Mouse (Mus musculus) ES-E14 (cell line): Measurements from ENCODE around the gene Jmy. TPM values are rescaled to one million over a fixed set of nuclear protein-coding genes. Genes with fewer than 3 reads are reported as not detected.

ENCODE experiments used
- DNase-seq: peaks from one replicate; pipeline ENCODE4 v3.0.0-alpha.2; 2013; ENCODE audit warnings: low read depth, low spot score
- H3K27ac ChIP-seq: 2 replicates; pipeline ENCODE4 v1.5.1; 2012; ENCODE audit warnings: low read depth, mild to moderate bottlenecking, low read length, moderate library complexity, mixed read lengths; ENCODE audit not compliant: poor library complexity, insufficient read depth, severe bottlenecking
- H3K36me3 ChIP-seq: 2 replicates; pipeline ENCODE4 v1.6.1; 2012; ENCODE audit warnings: mild to moderate bottlenecking, low read length, moderate library complexity, mixed read lengths; ENCODE audit not compliant: control insufficient read depth, poor library complexity, insufficient read depth, severe bottlenecking
- H3K4me1 ChIP-seq, 2 experiments: fragments of 150-350 bp in 1 of 2; sonication (generic) in 1 of 2; 2 replicates each; pipeline ENCODE4 v1.6.1; 2012; ENCODE audit warnings: low read length in 2 of 2, mild to moderate bottlenecking in 1 of 2, mixed read lengths in 1 of 2; ENCODE audit not compliant: control insufficient read depth in 2 of 2, insufficient read depth in 2 of 2, poor library complexity in 1 of 2
- H3K4me3 ChIP-seq, 2 experiments: fragments of 150-350 bp in 1 of 2; sonication (generic) in 1 of 2; 2 replicates each; pipeline ENCODE4 v1.5.1; 2012; ENCODE audit warnings: low read length in 2 of 2, low read depth in 1 of 2, mild to moderate bottlenecking in 1 of 2, mixed read lengths in 1 of 2; ENCODE audit not compliant: insufficient read depth in 1 of 2, poor library complexity in 1 of 2, severe bottlenecking in 1 of 2
- H3K9ac ChIP-seq: 2 replicates; pipeline ENCODE4 v1.6.1; 2012; ENCODE audit warnings: low read depth, mild to moderate bottlenecking, low read length, mixed read lengths; ENCODE audit not compliant: poor library complexity, insufficient read depth, severe bottlenecking
- H3K9me3 ChIP-seq: fragments of 150-350 bp; sonication (generic); 2 replicates; pipeline ENCODE4 v1.6.1; 2012; ENCODE audit warnings: low read depth, mild to moderate bottlenecking, low read length; ENCODE audit not compliant: control insufficient read depth, insufficient read depth
- CHD2 ChIP-seq: IDR thresholded peaks from 2 replicates; pipeline ENCODE4 v1.6.1; 2014; ENCODE audit warnings: mild to moderate bottlenecking, low read depth, low read length, inconsistent platforms
- HCFC1 ChIP-seq: IDR thresholded peaks from 2 replicates; pipeline ENCODE4 v1.6.1; 2012; ENCODE audit warnings: low read length, inconsistent platforms, borderline replicate concordance; ENCODE audit not compliant: insufficient read depth
- MAFK ChIP-seq: IDR thresholded peaks from 2 replicates; pipeline ENCODE4 v1.6.1; 2014; ENCODE audit warnings: mild to moderate bottlenecking, low read depth, low read length, inconsistent platforms; ENCODE audit not compliant: insufficient read depth
- ZC3H11A ChIP-seq: IDR thresholded peaks from 2 replicates; pipeline ENCODE4 v1.6.1; 2012; ENCODE audit warnings: low read depth, mild to moderate bottlenecking, inconsistent platforms, low read length, borderline replicate concordance
- ZNF384 ChIP-seq: IDR thresholded peaks from 2 replicates; pipeline ENCODE4 v1.6.1; 2012; ENCODE audit warnings: low read depth, low read length, inconsistent platforms
- in situ Hi-C, 2 experiments: fragments of 600-800 bp; cut with MboI; formaldehyde crosslinking; loops; one replicate each; pipeline ENCODE4 v1.15.1; 2025; ENCODE audit warnings: low sequenced_read_pairs in 2 of 2, inconsistent platforms in 1 of 2; ENCODE audit not compliant: unreplicated experiment in 2 of 2
- total RNA-seq: library from RNA; depleted of rRNA; stranded (reverse); fragments of 300-350 nt; gene quantifications from 2 replicates; pipeline ENCODE4 v1.2.3, GENCODE M21; 2012

Jmy gene
- total RNA-seq, 1 experiment, result 11.8 TPM

GRCm38 (mm10) chr13:93488510-93488909 lies 11.1 kb downstream of the Jmy start:
- Histone ChIP-seq H3K36me3 (peaks cover 3% of the 10 kb centered on the region; the same call in 1 of the 2 replicates), H3K4me1 (peaks cover 1 to 4% of the 10 kb centered on the region in 2 experiments; a peak in 1 of 4 replicates), H3K9me3 (no peaks in the 10 kb centered on the region), H3K9ac (no peak overlapping the region), H3K27ac (no peak overlapping the region), H3K4me3 (no peak overlapping the region)
- in situ Hi-C loops, result no loop called here
- no peak for DNase-seq
- no peak for TF ChIP-seq MAFK
- TF ChIP-seq ZNF384, result no peak
- TF ChIP-seq ZC3H11A, result no peak
- TF ChIP-seq CHD2, result no peak
- TF ChIP-seq HCFC1, result no peak

- no peak for DNase-seq
- no peaks in the 10 kb centered on the region for H3K9me3 ChIP-seq
- no peak overlapping the region for H3K4me3 ChIP-seq
- peaks cover 3% of the 10 kb centered on the region; the same call in 1 of the 2 replicates for H3K36me3 ChIP-seq
- in situ Hi-C loops, result no loop called here
- TF ChIP-seq HCFC1, result no peak
- no peak for TF ChIP-seq ZC3H11A
- no peak for TF ChIP-seq CHD2
- TF ChIP-seq ZNF384, result no peak
- TF ChIP-seq MAFK, result no peak
- H3K4me1 ChIP-seq, result peaks cover 1 to 4% of the 10 kb centered on the region in 2 experiments; a peak in 1 of 4 replicates
- H3K27ac ChIP-seq, result no peak overlapping the region
- no peak overlapping the region for H3K9ac ChIP-seq
Measured at GRCm38 (mm10) chr13:93487734-93488133, 11.9 kb downstream of the Jmy start.

GRCm38 (mm10) chr13:93484276-93484675 lies 15.3 kb downstream of the Jmy start:
- DNase-seq, result no peak
- H3K9ac ChIP-seq, result no peak overlapping the region
- H3K4me1 ChIP-seq, result peaks cover 1 to 2% of the 10 kb centered on the region in 2 experiments; a peak in 1 of 4 replicates
- H3K27ac ChIP-seq, result no peak overlapping the region
- TF ChIP-seq ZNF384 (no peak), CHD2 (no peak), MAFK (no peak), ZC3H11A (no peak), HCFC1 (no peak)
- H3K4me3 ChIP-seq, result no peak overlapping the region
- no peaks in the 10 kb centered on the region for H3K9me3 ChIP-seq
- no peaks in the 10 kb centered on the region for H3K36me3 ChIP-seq
- in situ Hi-C loops, result no loop called here

- in situ Hi-C loops, result no loop called here
- no peak for DNase-seq
- TF ChIP-seq HCFC1 (no peak), ZC3H11A (no peak), MAFK (no peak), ZNF384 (no peak), CHD2 (no peak)
- Histone ChIP-seq H3K36me3 (no peaks in the 10 kb centered on the region), H3K4me3 (no peak overlapping the region), H3K9me3 (no peaks in the 10 kb centered on the region), H3K9ac (no peak overlapping the region), H3K4me1 (peaks cover 0 to 1% of the 10 kb centered on the region in 2 experiments; a peak in 1 of 4 replicates), H3K27ac (no peak overlapping the region)
Measured at GRCm38 (mm10) chr13:93481110-93481509, 18.5 kb downstream of the Jmy start.

- Histone ChIP-seq H3K4me3 (no peak overlapping the region), H3K27ac (no peak overlapping the region), H3K9ac (no peak overlapping the region), H3K9me3 (no peaks in the 10 kb centered on the region), H3K36me3 (no peaks in the 10 kb centered on the region), H3K4me1 (no peaks in the 10 kb centered on the region)
- in situ Hi-C loops, result no loop called here
- TF ChIP-seq ZNF384, result no peak
- TF ChIP-seq HCFC1, result no peak
- TF ChIP-seq ZC3H11A, result no peak
- TF ChIP-seq MAFK, result no peak
- no peak for TF ChIP-seq CHD2
- no peak for DNase-seq
Measured at GRCm38 (mm10) chr13:93478344-93478743, 21.3 kb downstream of the Jmy start.
